Mouse (Mus musculus) 3134 (cell line): ENCODE results near the gene Dcst1.

Experiments used
- DNase-seq: peaks from one replicate; pipeline ENCODE4 v3.0.0-alpha.2; 2011; ENCODE audit warnings: low spot score; ENCODE audit not compliant: insufficient read length; ENCODE audit errors: extremely low read depth

The Dcst1 gene

GRCm38 (mm10) chr3:89388901-89389740, 24.1 kb upstream of the Dcst1 start:
- no peak for DNase-seq

GRCm38 (mm10) chr3:89388134-89388881, 23.3 kb upstream of the Dcst1 start:
- DNase-seq: peak; percentile 66

- DNase-seq: no peak
These were observed 22.6 kb upstream of the Dcst1 start for GRCm38 (mm10) chr3:89387632-89388031.

GRCm38 (mm10) chr3:89386438-89387420, 21.7 kb upstream of the Dcst1 start:
- no peak for DNase-seq

GRCm38 (mm10) chr3:89385451-89385850, 20.4 kb upstream of the Dcst1 start:
- DNase-seq: no peak

DNA sequence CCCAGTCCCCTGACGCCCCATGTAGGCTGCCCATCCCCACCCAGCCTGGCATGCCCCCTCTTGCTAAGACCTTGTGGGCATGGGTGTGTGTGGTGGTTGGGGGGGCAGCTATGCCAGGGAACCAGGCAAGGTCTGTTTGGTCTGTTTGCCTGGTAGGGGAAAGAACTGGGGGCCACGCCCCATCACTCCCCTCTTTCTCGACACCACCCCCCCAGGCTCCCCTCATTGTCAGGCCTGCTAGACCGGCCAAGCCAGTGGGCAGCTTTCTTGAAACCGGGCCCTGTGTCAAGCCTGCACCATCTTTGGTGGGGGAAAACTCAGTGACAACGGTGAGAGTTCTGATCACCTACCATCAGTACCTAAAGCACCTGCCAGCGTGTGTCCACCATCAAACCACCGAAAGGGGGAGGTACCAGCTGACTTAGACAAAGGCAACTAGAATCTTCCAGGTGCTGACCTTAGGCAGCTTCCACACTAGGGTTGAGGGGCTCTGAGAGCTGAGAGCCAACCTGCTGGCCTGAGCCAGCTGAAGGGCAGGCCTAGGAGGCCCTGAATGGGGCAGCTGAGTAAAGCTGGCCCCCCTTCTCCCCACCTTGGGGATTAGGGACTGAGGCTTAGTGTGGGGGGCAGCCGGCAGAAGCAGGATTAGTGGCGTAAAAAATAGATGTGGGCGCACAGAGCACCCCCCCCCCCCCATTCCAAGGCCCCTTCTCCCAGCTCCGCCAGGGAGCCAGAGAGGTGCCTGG, 19.5 kb upstream of the Dcst1 start:
- no peak for DNase-seq

DNA sequence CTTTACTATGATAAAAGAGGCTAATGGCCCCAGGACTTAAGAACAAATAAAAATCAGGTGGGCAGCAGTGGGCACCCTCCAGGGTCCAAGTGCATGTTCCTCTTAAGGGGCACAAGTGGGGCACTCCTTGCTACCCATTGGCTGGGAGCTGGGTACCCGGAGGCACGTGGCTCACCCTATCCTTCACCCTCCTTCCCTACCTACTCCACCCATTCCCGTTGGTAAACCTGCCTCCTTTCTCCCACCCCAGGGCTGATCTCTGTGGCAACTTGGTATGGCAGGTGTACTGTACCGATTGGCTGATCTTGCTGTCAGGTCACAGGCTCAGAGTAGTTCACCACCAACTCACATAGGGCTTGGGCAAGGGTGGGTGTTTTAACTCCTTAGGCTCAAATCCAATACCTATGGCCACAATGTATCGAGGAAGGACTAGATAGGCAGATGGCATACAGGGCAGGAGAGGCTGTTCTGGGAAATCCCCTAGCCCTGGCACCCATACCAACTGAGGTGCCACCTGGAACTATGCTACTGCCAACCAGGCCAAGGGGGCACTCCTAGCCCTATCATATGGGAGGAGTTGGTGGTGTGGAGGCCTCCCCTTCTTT, 18.7 kb upstream of the Dcst1 start:
- DNase-seq: no peak

DNA sequence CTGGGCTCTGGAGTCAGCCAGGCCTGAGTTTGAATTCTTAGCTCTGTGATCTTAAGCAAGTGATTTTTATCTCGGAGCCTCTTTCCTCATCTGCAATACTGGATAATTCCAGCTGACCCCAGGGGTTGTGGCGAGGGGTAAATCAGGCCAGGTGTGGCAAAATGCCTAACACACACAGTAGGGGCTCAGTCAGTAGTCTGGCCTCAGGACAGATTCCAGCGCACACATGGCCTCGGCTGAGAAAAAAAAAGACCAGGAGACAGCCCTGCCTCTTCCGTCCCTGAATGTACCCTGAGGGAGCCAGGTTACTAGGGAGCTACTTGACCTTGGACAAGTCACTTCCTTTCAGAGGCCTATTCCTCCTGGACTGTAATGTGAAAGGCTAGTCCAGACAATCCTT, 17.9 kb upstream of the Dcst1 start:
- no peak for DNase-seq

GRCm38 (mm10) chr3:89382033-89382882, 17.2 kb upstream of the Dcst1 start:
- no peak for DNase-seq

- DNase-seq: no peak
These were observed 16.2 kb upstream of the Dcst1 start for GRCm38 (mm10) chr3:89381233-89381632.

GRCm38 (mm10) chr3:89380711-89381110, 15.7 kb upstream of the Dcst1 start:
- DNase-seq: no peak

- DNase-seq: no peak
These were observed 15.2 kb upstream of the Dcst1 start for GRCm38 (mm10) chr3:89380291-89380690.

DNA sequence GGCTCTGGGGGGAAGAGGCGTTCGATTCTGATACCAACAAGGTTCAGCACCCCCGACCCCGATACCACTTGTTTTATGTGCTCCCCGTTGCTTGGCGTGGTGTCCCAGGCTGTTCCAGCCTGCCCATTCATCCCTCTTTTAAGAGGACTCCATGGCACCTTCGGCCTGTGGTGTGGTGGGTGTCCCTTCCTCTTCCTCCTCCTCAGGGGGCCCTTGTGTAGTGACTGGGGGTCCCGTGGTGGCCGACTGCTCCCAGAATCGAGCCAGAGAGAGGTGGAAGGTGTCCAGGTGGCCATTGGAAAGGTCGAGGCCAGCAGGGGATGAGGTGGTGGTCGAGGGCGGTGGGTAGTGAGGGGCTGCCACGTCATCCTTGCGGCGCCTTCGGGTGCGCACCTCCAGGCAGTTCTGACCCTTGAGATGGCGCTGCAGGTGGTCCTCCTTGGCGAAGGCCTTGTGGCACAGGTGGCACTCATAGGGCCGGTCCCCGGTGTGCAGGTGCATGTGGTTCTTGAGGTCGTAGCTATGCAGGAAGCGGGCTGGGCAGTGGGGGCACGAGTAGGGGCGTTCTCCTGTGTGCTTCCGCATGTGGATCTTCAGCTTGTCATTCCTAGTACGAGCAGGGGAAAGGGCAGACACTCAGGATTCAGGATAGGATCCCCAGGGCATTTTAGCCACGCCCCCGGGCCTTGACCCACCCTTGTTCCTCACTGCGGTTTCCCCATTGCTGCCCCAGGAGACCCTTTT, 14.5 kb upstream of the Dcst1 start:
- no peak for DNase-seq

GRCm38 (mm10) chr3:89378394-89379067, 13.5 kb upstream of the Dcst1 start:
- peak; percentile 92 for DNase-seq

DNA sequence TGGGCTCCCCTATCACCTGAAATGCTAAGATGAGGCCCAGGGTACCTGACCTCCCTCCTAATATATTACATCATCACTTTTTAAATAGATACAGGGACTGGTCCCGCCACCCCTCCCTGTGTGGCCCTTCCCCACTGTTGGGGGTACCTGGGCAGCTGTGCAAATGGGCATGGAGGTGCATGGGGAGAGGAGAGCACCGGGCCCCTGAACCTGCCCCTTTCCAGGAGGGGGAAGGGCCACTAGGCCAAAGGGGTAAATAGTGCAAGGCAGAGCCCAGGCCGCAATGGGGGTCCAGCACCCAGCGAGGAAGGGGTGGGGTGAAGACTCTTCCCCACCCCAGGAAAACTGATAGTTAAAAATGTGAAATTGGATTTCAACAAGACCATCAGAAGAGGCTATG, 12.8 kb upstream of the Dcst1 start:
- no peak for DNase-seq

DNA sequence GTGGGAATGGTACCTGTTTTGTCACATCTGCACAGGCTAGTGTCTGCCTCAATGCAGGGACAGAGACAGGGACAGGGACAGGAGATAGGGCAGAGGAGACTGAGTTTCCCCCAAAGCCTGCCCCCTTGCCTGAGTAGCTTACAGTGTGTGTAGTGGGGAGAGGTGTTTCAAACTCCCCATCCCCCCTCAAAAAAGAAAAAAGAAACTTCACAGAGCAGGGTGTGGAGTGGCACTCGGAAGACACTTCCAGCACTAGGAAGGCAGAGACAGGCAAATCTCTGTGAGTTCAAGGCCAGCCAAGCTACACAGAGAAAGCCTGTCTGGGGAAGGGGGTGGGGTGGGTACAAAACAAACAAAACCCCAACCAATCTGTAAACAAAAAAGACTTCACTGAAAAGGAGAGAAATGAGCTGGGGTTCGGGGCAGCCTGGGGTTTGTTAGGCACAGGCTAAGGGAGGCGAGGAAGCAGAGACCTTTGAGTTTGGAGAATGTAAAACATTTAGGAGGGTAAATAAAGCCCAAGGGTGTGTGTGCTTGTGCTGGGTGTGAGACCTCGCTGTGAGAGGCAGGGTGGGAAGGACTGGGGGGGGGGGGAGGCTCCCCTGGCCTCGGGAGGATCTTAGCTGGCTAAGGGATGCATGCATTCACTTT, 8.7 kb upstream of the Dcst1 start:
- DNase-seq: no peak

DNA sequence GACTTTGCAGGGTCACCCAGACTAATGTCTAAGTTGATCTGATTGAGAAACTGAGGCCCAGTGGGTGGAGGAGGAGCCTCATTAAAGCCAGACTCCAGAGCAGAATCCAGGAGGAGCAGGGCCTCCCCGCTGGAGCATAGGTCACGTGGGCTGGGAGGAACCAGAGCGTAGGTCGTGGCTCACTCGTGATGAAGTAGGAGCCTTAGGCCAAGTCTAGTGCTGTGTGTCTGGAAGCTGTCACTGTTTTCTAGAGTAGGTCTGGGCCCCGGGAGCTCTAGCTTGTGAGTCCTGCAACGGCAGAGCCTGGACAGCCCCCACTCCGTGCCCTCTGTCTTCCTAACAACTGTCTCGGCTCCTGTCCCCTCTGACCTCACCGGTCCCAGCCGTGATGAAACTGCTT, 2.3 kb upstream of the Dcst1 start:
- no peak for DNase-seq
